Mouse (Mus musculus) heart, adult 8-10 months (tissue): Measurements from ENCODE around the gene Rnf227. TPM values are rescaled to one million over a fixed set of nuclear protein-coding genes. Genes with fewer than 3 reads are reported as not detected.

Experiments used
- DNase-seq: peaks from one replicate; pipeline ENCODE4 v3.0.0; 2022; ENCODE audit warnings: low spot score
- total RNA-seq, 4 experiments: library from RNA; stranded (reverse); gene quantifications; 2 replicates each; pipeline ENCODE4 v1.2.4; 2022

The Rnf227 gene
- total RNA-seq, 4 experiments from 2014 or later: 0.34 to 0.44 (median 0.39) TPM

DNA sequence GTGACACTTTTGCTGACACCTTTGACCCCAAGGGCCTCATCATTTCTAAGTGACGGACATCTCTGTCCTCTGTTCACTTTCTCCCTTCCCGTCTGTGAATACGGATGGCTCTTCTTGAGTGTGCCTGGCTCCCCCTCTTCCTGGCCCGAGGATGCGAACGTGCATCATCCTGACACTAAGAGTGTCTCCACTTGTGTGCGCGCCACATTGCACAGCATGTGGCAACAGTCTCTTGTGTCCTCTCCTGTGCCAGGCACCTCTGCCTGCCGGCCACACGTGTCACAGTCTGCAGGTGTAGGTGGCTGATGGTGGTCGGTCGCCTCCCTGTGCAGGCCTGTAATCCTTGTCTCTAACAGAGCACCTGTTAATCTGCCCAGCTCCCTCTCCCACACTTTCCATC lies 31.3 kb downstream of the Rnf227 start:
- no peak for DNase-seq

DNA sequence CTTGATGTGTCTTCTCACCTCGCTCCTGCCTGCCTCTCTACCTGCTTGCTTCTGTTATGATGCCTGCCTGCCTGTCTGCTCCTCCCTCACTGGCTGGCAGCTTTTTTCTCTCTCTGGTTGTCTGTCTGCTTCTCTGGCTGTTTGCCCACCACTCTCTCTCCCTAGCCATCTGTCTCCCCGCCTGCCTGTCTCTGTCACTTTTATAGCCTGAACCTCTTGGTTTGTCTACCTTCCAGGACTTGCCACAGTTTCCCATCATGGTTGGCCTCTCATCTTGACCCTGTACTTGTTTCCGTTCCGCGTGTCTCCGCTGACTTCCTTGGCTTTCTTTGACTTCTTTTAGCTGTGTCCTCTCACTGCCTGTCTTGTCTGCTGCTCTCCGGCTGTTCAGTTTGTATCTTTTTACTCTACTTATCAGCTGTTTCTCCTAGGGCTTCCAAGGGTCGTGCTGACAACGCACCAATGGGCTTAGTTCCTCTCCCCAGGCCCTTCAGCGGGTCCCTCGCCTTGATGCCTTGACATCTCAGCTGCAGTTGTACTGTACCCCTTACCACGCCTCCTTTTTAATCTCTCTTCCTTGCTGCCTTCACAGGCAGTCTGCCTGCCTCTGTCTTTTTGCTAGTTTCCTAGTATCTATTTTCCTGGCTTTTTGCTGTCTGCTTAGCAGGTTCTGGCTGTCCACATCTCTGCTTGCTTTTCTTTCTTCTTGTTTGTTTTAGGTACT lies 32.0 kb downstream of the Rnf227 start:
- no peak for DNase-seq

DNA sequence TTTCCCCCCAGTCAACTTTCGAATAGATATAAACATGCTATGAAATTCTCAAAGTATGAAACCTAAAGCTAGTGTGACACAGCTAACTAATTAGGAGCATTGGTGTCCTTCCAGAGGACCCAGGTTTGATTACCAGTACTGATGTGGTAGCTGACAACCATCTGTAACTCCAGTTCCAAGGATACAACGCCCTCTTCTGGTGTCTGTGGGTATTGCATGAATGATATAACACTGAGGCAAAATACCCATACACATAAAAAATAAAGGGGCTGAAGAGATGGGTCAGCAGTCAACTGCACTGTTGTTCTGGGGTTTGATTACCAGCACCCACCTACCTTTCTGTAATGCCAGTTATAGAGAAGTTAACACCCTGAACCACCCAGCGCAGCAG lies 32.5 kb downstream of the Rnf227 start:
- DNase-seq: no peak

DNA sequence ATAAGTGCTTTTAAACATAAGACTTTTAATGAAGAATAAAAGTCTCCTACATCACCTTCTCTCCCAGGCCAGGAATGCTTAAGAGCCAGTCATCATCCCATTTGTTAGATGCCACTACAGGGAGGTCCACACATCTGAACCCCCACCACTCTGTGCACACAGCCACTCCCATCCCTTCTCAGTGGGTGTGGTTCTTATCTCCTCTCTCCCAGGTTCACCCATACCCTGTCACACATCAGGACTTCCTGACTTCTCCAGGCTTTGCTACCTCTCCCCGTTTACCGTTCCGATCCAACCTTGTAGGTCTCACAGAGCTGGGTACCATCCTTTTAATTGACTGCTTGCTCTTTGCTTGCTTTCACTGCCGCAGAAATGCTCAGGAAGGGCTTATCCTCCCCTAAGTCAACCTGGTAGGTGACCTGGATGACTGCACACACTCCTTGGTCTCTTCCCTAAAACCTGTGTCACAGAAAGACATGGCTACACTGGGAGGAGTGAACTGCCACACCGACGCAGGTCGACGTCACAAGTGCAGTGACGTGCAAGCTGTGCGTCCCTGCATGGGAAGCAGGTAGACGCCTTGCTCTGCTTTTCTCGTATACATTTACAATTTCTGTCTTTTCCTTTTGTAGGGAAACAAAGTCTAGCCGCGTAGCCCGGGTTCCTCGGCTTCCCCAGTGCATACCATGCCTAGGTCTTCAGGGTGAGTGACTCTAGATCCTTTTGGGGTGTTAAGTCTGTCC lies 33.1 kb downstream of the Rnf227 start:
- no peak for DNase-seq

DNA sequence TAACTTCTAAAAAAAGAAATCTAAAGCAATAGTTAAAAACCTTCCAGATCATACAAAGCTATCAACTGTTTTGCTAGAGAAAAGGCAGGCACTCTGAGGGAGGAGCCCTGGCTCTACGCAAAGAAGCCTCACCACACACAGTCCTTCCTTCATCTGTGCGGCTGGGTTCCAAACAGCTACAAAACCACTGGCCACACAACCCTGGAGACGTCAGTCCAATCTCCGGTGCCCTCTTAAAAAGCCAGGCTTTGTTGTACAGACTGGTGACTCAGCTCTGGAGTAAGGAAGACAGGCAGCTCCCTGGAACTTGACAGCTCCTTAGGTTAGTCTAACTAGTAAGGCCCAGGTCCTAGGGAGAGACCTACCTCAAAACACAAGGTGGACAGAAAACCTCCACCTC lies 35.4 kb downstream of the Rnf227 start:
- DNase-seq: no peak

DNA sequence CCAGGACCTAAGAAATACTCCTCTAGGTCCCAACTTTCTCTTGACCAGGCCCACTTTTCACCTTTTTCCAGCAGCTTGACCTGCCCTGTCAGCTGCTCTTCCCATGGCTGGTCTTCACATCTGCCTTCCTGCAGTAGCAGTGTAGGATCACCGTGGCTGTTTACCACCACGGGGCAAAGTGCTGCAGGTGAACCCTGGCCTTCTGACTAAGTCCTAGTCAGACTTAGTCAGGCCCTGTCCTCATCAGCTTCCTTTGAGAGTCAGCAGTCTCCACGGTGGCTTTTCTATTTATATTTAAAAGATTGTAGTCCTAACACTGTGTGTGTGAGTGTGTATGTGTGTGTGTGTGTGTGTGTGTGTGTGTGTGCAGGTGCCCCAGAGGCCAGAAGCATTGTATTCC lies 37.5 kb downstream of the Rnf227 start:
- no peak for DNase-seq

DNA sequence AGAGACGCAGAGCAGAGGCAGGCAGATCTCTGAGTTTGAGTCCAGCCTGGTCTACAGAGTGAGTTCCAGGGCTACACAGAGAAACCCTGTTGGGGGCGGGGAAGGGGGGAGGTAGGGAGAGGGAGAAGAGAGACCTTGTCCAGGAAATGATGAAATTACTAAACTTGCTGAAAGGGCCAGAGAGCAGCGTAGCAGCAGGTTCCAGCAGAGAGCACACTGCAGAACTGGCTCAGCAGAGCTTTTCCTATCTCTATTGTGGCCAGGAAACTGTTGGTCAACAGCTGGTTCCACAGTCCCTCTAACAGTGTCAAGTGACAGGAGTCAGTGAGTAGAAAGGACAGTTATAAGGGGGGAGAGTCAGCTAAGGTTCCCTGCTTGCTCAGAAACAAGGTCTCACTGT lies 39.3 kb downstream of the Rnf227 start:
- no peak for DNase-seq

DNA sequence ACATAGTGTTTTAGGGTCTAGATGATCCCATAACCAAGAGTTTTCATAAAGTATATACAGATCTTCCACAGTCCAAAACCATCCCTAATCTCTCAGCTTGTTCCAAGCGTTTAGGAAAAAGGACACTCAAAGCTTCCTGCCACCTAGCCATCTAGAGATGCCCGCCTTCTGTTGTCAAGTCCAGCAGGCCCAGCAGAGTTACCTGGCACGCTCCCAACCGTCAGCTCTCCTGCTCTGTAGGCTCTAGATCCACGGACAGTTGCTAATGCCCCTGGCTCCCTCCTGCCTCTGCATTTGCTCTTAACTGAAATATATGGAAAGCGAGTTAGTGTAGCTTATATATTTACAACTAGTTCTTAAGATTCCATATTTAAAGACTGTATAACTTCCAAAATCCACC lies 41.1 kb downstream of the Rnf227 start:
- DNase-seq: no peak

DNA sequence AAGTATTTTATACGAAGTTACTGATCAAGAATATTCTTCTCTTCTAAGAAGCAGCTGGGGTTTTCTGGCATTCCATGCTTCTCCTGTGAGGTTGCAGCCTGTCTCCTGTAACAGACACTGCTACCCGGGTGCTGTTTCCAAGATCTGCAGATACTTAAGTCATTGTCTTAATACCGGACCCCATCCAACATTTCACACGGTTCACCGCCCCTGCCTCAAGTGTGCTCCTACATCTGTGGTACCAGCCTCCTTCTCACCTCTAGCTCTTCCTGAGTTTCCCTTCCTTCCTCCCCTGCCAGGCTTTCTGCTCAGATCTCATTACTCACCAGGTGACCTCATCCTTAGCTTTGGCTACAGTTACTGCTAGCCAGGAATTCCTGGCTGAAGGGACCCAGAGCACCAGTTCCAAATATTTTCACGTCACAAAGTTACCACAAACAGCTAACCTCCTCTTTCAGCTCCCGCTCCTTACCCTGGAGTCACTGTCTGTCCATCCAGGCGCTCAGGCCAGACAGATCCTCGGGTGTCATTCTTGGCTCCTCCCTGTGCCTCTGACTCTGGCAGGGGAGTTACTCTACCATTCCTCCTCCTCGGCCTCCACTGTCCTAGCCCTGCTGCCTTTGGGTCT lies 42.3 kb downstream of the Rnf227 start:
- DNase-seq: no peak

DNA sequence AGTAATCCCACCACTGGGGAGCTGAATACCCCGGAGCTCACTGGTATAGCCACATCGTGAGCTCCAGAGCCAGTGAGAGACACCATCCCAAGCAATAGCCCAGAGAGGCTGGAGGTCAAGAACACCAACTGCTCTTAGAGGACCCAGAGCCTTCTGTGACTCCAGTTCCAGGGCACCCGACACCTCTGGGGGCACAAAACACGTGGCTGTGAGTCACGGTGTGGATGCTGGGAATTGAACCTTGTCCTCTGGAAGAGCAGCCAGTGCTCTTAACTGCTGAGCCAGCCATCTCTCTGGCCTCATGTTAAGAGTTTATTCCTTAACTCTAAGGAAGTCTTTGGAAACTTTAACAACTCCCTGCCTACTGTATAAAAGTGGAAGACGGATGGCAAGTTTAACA lies 44.7 kb downstream of the Rnf227 start:
- DNase-seq: no peak

DNA sequence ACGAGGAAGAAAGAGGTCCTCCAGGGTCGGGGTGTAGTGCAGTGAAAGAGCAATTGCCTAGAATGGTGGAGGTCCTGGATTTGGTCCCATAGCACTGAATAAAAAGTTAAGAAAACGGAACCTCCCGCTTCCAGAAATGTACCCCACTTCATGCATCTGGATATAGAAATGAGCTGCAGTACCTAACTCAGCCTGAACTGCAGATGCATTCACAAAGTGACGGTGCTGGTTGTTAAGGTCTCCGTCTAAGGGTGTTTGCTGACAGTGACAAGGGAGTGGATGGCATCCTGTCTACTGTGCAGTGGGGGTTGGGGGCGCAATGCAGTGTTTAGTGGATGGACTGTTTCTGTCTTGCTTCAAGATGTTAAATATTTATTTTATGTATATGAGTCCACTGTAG lies 46.5 kb downstream of the Rnf227 start:
- DNase-seq: no peak

DNA sequence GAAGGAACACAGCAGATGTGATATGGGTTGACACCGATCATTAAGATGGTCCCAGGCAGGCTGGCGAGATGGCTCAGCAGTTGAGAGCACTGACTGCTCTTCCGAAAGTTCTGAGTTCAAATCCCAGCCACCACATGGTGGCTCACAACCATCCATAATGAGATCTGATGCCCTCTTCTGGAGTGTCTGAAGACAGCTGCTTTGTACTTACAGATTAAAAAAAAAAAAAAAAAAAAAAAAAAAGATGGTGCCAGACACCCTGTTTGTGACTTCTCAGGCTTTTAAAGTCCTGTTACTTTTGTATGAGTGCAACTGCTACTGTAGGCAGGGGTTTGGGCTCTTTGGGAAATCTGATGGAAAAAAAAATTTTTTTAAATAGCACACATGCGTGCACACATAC lies 48.4 kb downstream of the Rnf227 start:
- no peak for DNase-seq

DNA sequence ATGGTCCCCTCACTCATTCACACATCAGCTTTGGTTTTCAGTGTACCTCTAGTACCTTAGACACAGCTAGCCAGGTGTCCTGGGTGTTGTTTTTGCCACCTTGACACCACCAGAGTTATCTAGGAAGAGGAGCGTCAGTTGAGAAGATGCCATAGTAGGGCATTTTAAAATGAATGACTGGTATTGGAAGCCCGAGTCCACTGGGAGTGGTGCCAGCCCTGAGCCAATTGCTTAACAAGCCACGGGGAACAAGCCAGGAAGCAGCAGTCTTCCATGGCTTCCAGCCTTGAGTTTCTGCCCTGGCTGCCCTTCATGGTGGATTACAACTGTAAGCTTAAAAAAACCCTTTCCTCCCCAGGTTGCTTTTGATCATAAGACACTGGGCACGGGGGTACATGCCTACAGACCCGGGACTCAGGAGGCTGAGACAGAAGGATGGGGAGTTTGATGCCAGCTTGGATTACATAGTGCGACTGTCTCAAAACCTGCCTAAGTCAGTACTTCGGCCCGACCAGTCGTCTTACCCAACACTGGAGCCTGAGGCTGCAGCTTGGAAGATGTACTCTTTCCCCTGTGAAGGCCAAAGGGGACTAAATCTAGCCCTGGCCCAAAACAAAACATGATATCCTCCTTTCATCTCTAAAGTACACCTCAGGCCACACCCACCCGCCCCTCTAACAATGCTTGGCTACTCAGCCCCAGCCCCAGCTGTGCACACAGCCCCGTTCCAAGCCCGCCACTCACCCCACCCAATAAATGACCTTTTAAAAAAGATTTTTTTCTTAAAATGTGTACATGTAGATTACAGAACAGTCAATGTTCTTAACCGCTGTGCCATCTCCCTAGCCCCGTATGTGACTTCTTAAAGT lies 49.5 kb downstream of the Rnf227 start:
- DNase-seq: no peak

DNA sequence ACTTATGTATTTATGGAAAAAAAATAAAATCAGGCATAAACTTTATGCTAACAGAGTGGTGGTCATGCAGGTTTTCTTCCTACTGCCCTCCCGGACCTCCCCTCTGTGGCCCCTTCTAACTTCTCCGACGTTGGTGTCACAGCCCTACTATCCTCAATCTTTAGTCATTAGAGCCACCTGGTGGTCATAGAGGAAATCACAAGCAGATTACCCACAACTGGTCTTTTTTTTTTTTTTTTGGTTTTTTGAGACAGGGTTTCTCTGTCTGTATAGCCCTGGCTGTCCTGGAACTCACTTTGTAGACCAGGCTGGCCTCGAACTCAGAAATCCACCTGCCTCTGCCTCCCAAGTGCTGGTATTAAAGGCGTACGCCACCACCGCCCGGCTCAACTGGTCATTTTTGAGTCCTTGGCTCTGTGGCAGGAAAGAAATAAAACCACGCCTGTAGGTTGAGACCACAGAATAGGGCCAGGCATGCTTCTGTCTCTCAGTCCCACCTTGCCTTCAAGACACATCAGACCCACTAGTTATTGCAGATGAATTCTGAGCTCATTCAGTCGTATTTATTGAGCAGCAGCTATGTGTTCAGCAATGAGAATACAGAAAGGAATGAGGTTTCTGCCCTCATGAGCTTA lies 50.3 kb downstream of the Rnf227 start:
- peak; percentile 83 for DNase-seq

Other genes with a start within 250 kb of the Rnf227 start
- gene Per1, start 245.2 kb upstream of the Rnf227 start, total RNA-seq: 10 to 100 TPM; 33.3 to 81.2 (median 48.5) TPM
- gene Hes7, start 220.1 kb upstream of the Rnf227 start, total RNA-seq: under 1 TPM in 1 of 4 experiments, not detected in 3; 0.12 TPM
- gene 9130213A22Rik, start 217.9 kb upstream of the Rnf227 start, total RNA-seq: under 1 TPM; 0.16 to 0.60 (median 0.38) TPM
- not detected for gene Aloxe3, start 214.6 kb upstream of the Rnf227 start, total RNA-seq
- gene Alox12b, start 183.5 kb upstream of the Rnf227 start, total RNA-seq: not detected
- 1 to 10 TPM in 3 of 4 experiments, under 1 TPM in 1; 0.89 to 1.8 (median 1.2) TPM for gene Alox8, start 142.6 kb upstream of the Rnf227 start, total RNA-seq
- gene Gucy2e, start 103.4 kb upstream of the Rnf227 start, total RNA-seq: 1 to 10 TPM; 1.7 to 2.5 (median 2.1) TPM
- 1 to 10 TPM; 1.8 to 5.1 (median 2.6) TPM for gene Cntrob, start 16.7 kb upstream of the Rnf227 start, total RNA-seq
- gene Trappc1, start 16.5 kb upstream of the Rnf227 start, total RNA-seq: 10 to 100 TPM; 46.5 to 50.6 (median 49.2) TPM
- under 1 TPM in 3 of 4 experiments, not detected in 1; 0.17 to 0.38 (median 0.27) TPM for gene Kcnab3, start 14.2 kb upstream of the Rnf227 start, total RNA-seq
- gene Chd3, start 28.9 kb downstream of the Rnf227 start, total RNA-seq: 10 to 100 TPM; 16.7 to 20.4 (median 18.3) TPM
- 100 to 1,000 TPM; 109 to 140 (median 120) TPM for gene Naa38, start 55.0 kb downstream of the Rnf227 start, total RNA-seq
- 10 to 100 TPM; 33.3 to 39.8 (median 36.9) TPM for gene Cyb5d1, start 55.2 kb downstream of the Rnf227 start, total RNA-seq
- 10 to 100 TPM; 13.2 to 24.7 (median 19.5) TPM for gene Tmem88, start 57.8 kb downstream of the Rnf227 start, total RNA-seq
- gene Kdm6b, start 73.2 kb downstream of the Rnf227 start, total RNA-seq: 10 to 100 TPM; 19.1 to 26.2 (median 22.3) TPM
- gene Dnah2, start 208.6 kb downstream of the Rnf227 start, total RNA-seq: under 1 TPM; 0.22 to 0.66 (median 0.40) TPM
- 100 to 1,000 TPM; 105 to 137 (median 128) TPM for gene Efnb3, start 219.7 kb downstream of the Rnf227 start, total RNA-seq
- gene Wrap53, start 239.8 kb downstream of the Rnf227 start, total RNA-seq: 1 to 10 TPM; 4.6 to 6.7 (median 5.6) TPM
- 10 to 100 TPM; 12.8 to 16.3 (median 14.1) TPM for gene Trp53, start 239.9 kb downstream of the Rnf227 start, total RNA-seq